Mouse (Mus musculus) intestine, embryonic 16.5 days (tissue): ENCODE data around the gene Ugt1a9. TPM values are rescaled to one million over a fixed set of nuclear protein-coding genes. Genes with fewer than 3 reads are reported as not detected.

Experiments
- ATAC-seq: fragments of 200-750 bp; cut with Nextera tagmentation; 2 replicates; pipeline ENCODE4 v1.8.0; 2017; ENCODE audit warnings: moderate TSS enrichment, moderate library complexity
- H3K27ac ChIP-seq: fragments of 300-500 bp; sonication (generic); 2 replicates; pipeline ENCODE4 v1.5.1; 2014; ENCODE audit warnings: mild to moderate bottlenecking, low read length
- H3K27me3 ChIP-seq: fragments of 300-500 bp; sonication (generic); replicated peaks from 2 replicates; pipeline ENCODE4 v1.6.1; 2014; ENCODE audit warnings: low read length, control low read depth, mixed read lengths; ENCODE audit not compliant: control insufficient read depth, insufficient read depth
- H3K36me3 ChIP-seq: fragments of 300-500 bp; sonication (generic); 2 replicates; pipeline ENCODE4 v1.6.1; 2014; ENCODE audit warnings: low read length, control low read depth; ENCODE audit not compliant: control insufficient read depth, insufficient read depth
- H3K4me1 ChIP-seq: fragments of 300-500 bp; sonication (generic); 2 replicates; pipeline ENCODE4 v1.6.1; 2014; ENCODE audit warnings: low read length, control low read depth, mixed read lengths; ENCODE audit not compliant: control insufficient read depth, insufficient read depth
- H3K4me2 ChIP-seq: fragments of 300-500 bp; sonication (generic); 2 replicates; pipeline ENCODE4 v1.6.1; 2014; ENCODE audit warnings: low read depth, low read length, control low read depth
- H3K4me3 ChIP-seq: fragments of 300-500 bp; sonication (generic); 2 replicates; pipeline ENCODE4 v1.5.1; 2014; ENCODE audit warnings: mild to moderate bottlenecking, low read length
- H3K9ac ChIP-seq: fragments of 300-500 bp; sonication (generic); 2 replicates; pipeline ENCODE4 v1.6.1; 2014; ENCODE audit warnings: low read depth, low read length
- H3K9me3 ChIP-seq: fragments of 300-500 bp; sonication (generic); 2 replicates; pipeline ENCODE4 v1.6.1; 2016; ENCODE audit warnings: low read length, control low read depth; ENCODE audit not compliant: control insufficient read depth
- WGBS: fragments of 180-500 bp; shearing (Covaris S2); extraction: QIAGEN DNeasy Blood & Tissue Kit; methylation state at CpG from one replicate; pipeline ENCODE4 v1.1.7; 2014; 5-methylcytosine and 5-hydroxymethylcytosine counted together
- polyA plus RNA-seq: library from polyadenylated mRNA; unstranded; fragments of >200 nt; fragmentation: Nextera tagmentation; extraction: Ambion mirVana; gene quantifications from 2 replicates; pipeline ENCODE4 v1.2.1, GENCODE M21; 2015

Ugt1a9 gene
- polyA plus RNA-seq, 1 experiment from 2014 or later, result 17.8 TPM

DNA sequence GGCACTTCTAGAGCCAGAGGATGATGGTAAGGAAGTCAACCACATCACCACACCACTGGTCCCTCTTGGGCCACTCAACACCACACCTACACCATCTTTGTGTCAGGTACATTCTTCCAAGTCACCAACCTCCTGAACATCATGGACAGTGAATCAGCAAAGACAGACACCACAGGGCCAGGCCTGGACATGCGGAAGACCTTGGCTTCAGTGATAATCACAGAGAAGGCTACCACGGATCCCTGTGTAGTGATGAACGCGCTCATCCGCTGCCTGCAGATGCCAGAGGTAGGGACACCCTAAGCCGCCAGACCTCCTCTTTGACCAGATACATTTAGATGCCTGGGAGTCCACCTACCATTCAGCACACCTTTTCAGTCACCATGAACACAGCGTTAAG, 157.5 kb downstream of the Ugt1a9 start:
- no peak overlapping the region for H3K4me3 ChIP-seq
- peaks cover 54% of the 10 kb centered on the region for H3K9me3 ChIP-seq
- no peak overlapping the region for H3K9ac ChIP-seq
- ATAC-seq, result no peak
- no peak overlapping the region for H3K4me2 ChIP-seq
- 71% methylated on average over 7 of the region's 7 CpGs for WGBS
- H3K27me3 ChIP-seq, result no peaks in the 10 kb centered on the region
- H3K36me3 ChIP-seq, result no peaks in the 10 kb centered on the region
- H3K4me1 ChIP-seq, result no peaks in the 10 kb centered on the region
- no peak overlapping the region for H3K27ac ChIP-seq

DNA sequence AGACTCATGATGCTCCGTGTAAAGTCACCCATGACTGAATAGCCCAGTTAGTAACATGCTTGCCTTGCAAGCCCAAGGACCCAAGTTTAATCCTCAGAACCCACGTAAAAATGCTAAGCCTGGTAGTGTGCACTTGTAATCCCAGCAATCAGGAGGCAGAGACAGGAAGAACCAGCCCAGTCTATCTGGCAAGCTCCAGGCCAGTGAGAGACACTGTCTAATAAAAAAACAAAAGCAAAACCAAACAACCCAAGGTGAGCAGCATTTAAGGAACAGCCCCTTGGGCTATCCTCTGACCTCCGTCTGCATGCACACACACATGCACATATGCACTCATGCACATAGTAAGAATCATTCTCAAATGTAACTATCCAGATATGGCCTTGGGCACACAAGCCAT, 159.0 kb downstream of the Ugt1a9 start:
- H3K4me3 ChIP-seq, result no peak overlapping the region
- WGBS, result 75% methylated on average over 3 of the region's 3 CpGs

DNA sequence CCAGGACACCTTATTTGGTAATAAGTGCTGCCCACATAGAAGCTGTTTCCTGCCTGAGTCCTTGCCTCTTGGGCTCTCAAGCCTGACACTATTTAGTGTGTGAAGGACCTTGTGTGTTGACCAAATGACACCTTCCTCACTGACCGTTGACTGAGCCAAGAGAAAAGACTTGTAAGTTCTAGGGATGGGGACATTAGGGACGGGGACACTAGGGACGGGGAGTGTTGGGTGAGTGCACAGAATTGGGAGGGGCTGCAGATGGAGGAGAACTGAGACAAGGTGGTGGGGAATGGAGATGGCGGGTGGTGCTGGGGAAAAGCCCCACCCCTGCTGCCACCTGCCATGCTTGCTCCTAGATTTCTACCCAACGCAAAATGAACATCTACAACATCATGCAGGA, 159.4 kb downstream of the Ugt1a9 start:
- Histone ChIP-seq H3K4me3 (no peak overlapping the region), H3K27me3 (no peaks in the 10 kb centered on the region), H3K4me2 (no peak overlapping the region), H3K9ac (no peak overlapping the region), H3K36me3 (no peaks in the 10 kb centered on the region), H3K4me1 (no peaks in the 10 kb centered on the region), H3K27ac (no peak overlapping the region), H3K9me3 (peaks cover 69% of the 10 kb centered on the region)
- ATAC-seq, result no peak
- WGBS, result 82% methylated on average over 5 of the region's 5 CpGs

More for the DNA sequence above, 159.0 kb downstream of the Ugt1a9 start:
- H3K27me3 ChIP-seq, result no peaks in the 10 kb centered on the region
- no peaks in the 10 kb centered on the region for H3K36me3 ChIP-seq
- no peak overlapping the region for H3K27ac ChIP-seq
- H3K4me1 ChIP-seq, result no peaks in the 10 kb centered on the region
- peaks cover 65% of the 10 kb centered on the region for H3K9me3 ChIP-seq
- no peak overlapping the region for H3K4me2 ChIP-seq
- no peak for ATAC-seq
- H3K9ac ChIP-seq, result no peak overlapping the region

DNA sequence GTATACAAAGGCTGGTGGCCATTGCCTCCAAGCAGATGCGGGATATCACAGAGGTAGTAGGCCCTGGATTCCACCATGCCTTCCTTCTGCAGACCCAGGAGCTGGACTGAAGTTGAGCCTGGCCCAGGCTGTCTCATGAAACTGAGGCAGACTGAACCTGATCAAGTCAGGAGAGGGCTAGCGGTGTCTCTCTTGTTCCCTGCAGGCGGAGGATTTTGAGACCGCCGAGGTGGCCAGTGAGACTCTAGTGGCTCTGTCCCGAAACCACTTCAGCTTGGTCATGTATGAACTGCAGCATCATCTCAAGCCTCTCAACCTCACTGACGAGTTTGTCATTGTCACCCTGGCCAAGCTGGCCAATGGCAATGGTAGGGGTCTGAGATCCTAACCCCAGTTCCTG, 159.8 kb downstream of the Ugt1a9 start:
- no peak for ATAC-seq
- Histone ChIP-seq H3K4me2 (no peak overlapping the region), H3K9me3 (peaks cover 74% of the 10 kb centered on the region), H3K27ac (no peak overlapping the region), H3K27me3 (no peaks in the 10 kb centered on the region), H3K9ac (no peak overlapping the region), H3K4me1 (no peaks in the 10 kb centered on the region), H3K36me3 (no peaks in the 10 kb centered on the region), H3K4me3 (no peak overlapping the region)
- 71% methylated on average over 7 of the region's 7 CpGs for WGBS

DNA sequence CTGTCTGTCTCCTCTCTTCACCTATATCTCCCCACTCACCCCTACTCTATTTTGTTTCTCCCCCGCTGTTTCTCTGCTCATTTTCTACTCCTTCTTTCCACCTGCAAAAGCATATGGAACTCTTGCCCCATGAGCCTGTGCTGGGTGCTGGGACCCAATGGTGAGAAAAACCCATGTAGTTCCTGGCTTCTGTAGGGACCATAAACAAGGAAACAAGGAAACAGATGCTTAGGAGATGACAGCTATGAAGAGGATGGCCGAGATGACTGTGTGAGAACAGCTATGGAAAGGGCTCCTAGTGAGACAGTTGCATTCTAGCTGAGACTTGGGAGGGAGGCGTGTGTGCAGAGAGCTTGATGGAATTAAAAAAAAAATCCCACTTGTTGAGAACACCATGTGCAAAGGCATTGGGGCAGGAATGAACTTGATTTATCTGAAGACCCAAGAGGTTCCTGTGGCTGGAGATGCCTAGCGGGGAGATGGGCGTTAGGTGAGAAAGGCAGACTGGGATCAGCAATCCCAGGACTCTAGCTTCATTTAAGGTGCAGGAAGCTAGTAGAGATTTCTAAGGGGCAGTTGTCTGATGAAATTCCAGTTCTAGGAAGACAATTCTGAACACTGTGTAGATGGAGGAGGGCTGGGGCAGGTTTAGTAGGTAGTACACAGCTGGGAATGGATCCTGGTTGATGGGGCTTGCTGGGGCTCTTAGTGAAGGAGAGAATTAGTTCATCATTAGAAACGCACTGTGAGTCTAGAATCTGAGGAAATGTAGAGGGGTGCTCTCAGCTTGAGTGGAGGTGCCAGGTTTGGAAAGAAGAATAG, 160.6 kb downstream of the Ugt1a9 start:
- WGBS, result 77% methylated on average over 6 of the region's 6 CpGs

DNA sequence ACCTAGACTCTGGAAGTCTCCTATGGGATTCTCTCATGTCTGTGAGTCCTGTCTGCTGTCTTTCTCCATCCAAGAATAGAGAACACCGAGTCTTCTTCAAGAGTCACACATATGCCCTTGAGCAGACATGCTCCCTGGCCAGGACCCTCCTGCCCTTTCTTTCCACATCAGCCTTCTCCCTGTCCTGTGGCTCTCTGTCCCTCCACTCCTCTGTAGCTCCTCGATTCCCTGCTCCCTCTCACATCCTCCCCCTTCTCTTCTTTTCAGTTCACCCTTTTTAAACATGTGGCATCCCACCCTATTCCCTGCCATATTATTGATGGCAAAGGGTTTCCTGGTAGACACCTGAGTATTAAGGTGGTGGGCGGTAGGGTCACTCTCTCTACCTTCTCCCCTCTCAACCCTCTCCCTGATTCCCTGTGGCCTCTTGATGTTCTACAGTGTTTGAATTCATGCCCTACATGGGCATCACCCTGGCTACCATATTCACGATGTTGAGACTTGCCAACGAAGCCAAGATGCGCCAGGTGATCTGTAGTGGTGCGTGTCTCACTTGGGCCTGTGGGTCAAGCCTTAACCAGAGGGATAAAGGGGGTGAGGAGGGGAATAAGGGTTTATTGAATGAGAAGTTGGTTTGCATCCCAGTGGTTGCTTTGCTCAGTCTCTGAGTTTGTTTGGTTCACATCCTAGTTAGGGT, 161.4 kb downstream of the Ugt1a9 start:
- WGBS, result 69% methylated on average over 7 of the region's 7 CpGs
- H3K4me2 ChIP-seq, result no peak overlapping the region
- no peak overlapping the region for H3K27ac ChIP-seq
- no peaks in the 10 kb centered on the region for H3K4me1 ChIP-seq
- ATAC-seq, result no peak
- no peak overlapping the region for H3K4me3 ChIP-seq
- no peak overlapping the region for H3K9ac ChIP-seq
- no peaks in the 10 kb centered on the region for H3K27me3 ChIP-seq
- H3K9me3 ChIP-seq, result peaks cover 70% of the 10 kb centered on the region
- H3K36me3 ChIP-seq, result no peaks in the 10 kb centered on the region

More for the DNA sequence above, 160.6 kb downstream of the Ugt1a9 start:
- no peaks in the 10 kb centered on the region for H3K36me3 ChIP-seq
- H3K4me3 ChIP-seq, result no peak overlapping the region
- H3K4me1 ChIP-seq, result no peaks in the 10 kb centered on the region
- no peaks in the 10 kb centered on the region for H3K27me3 ChIP-seq
- H3K4me2 ChIP-seq, result no peak overlapping the region
- H3K9me3 ChIP-seq, result peaks cover 72% of the 10 kb centered on the region
- no peak for ATAC-seq
- no peak overlapping the region for H3K27ac ChIP-seq
- no peak overlapping the region for H3K9ac ChIP-seq

DNA sequence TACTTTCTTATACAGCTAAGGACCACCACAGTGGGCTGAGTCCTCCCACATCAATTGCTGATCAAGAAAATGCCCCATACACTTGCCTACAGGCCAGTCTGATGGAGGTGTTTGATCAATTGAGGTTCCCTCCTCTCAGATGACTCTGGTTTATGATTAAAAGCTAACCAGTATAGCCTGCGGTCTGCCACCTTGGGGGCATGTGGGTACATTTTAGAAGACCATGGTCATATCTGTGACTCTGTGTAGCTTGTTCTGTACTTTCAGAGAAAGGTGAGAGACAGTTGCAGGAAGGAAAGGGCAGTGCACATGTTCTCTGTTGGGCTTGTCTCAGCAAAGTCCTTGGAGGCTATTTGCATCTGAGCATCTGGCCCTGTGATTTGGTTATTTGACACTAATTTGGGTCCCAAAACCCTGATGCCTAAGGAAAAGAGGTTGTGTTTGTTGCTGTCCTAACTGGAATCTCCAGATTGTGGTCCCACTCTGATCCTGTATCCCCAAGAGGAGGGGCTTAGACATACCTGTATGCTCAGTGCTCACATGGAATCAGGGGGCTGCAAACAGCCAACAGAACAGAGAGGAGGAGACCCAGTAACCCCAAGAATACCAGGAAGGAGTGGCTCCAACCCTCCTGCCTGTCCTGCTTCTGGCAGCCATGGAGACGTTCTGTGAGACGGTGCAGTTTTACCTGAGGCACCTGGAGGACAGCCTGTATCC, 162.2 kb downstream of the Ugt1a9 start:
- Histone ChIP-seq H3K9me3 (peaks cover 75% of the 10 kb centered on the region), H3K4me1 (no peaks in the 10 kb centered on the region), H3K27ac (no peak overlapping the region), H3K36me3 (no peaks in the 10 kb centered on the region), H3K4me2 (no peak overlapping the region), H3K4me3 (no peak overlapping the region), H3K27me3 (no peaks in the 10 kb centered on the region), H3K9ac (no peak overlapping the region)
- ATAC-seq, result no peak
- WGBS, result 57% methylated on average over 3 of the region's 3 CpGs

DNA sequence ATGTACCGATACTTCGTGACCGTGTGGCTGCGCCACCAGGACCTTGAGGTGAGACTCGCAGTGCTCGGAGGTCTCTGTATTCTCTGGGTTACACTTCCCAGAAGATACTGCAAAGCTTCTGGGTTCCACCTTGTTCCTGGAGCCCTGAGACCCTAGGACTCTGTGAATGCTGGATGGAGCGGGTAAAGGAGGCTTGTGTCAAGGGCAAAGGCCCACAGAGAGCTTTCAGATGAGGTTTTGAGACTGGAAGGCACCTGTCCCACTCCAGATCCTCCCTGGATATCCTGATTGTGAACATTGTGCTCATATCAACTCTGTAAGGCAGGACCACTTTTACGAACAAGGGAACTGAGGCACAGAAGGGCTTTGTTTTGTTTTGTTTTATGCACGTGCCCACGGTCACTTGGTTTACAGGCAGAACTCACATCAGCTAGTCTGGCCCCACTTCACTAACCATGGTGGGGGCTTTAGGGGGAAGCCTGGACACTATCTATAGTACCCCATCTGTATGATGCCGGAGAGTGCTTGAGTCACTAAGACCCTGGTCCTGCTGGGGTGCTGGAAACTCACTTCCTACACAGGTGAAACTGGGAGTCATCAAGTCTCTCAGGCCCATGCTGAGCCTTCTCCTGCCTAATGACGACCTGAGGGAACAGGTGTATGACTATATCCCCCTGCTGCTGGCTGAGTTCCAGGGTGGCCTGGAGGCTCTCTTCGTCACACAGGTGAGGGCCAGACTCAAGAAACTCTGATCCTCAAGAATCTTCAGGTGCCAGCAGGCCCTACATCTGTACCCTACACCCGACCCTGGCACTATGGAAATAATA, 163.0 kb downstream of the Ugt1a9 start:
- H3K27ac ChIP-seq, result no peak overlapping the region
- no peak overlapping the region for H3K9ac ChIP-seq
- no peak overlapping the region for H3K4me3 ChIP-seq
- H3K27me3 ChIP-seq, result no peaks in the 10 kb centered on the region
- H3K9me3 ChIP-seq, result peaks cover 75% of the 10 kb centered on the region
- 68% methylated on average over 14 of the region's 14 CpGs for WGBS
- H3K36me3 ChIP-seq, result no peaks in the 10 kb centered on the region
- no peaks in the 10 kb centered on the region for H3K4me1 ChIP-seq
- ATAC-seq, result 0 out of 2 replicates have a peak, but pooled peaks have one; percentile 9
- no peak overlapping the region for H3K4me2 ChIP-seq

DNA sequence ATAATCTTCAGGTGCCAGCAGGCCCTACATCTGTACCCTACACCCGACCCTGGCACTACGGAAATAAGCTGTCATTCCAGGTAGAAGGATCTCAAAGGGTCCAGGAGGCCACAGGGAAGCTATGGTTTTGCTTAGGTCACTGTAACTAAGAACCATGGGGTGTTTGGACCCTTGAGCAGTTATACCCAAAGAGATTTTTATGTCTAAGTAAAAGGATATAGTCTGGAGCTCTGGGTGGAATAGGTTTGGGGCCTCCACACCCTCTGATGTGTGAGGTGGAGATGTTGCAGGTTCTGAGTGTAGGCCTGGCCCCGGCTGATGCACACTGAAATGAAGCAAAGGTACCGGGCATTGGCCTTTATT, 163.6 kb downstream of the Ugt1a9 start:
- H3K9me3 ChIP-seq, result peaks cover 77% of the 10 kb centered on the region
- WGBS, result 68% methylated on average over 4 of the region's 4 CpGs
- no peak for ATAC-seq

More for the DNA sequence above, 163.6 kb downstream of the Ugt1a9 start:
- no peaks in the 10 kb centered on the region for H3K36me3 ChIP-seq
- no peaks in the 10 kb centered on the region for H3K4me1 ChIP-seq
- H3K27me3 ChIP-seq, result no peaks in the 10 kb centered on the region
- H3K9ac ChIP-seq, result no peak overlapping the region
- no peak overlapping the region for H3K4me3 ChIP-seq
- H3K27ac ChIP-seq, result no peak overlapping the region
- H3K4me2 ChIP-seq, result no peak overlapping the region
